Mouse (Mus musculus): ENCODE results near the gene Epor.

- no peak for TF ChIP-seq ZNF384 (IDR thresholded peaks at IDR 0.05; ENCODE audit: low read depth, low read length)
- TF ChIP-seq BHLHE40 (IDR thresholded peaks at IDR 0.05; ENCODE audit: low read depth, low read length): no peak
- TF ChIP-seq MEF2A (IDR thresholded peaks at IDR 0.05; ENCODE audit: borderline replicate concordance, low read depth, low read length): no peak
- no peak for TF ChIP-seq HCFC1 (IDR thresholded peaks at IDR 0.05; ENCODE audit: low read depth, low read length)
- no peak for TF ChIP-seq SIN3A (IDR thresholded peaks at IDR 0.05; ENCODE audit: low read length)
- no peak for TF ChIP-seq EP300 (IDR thresholded peaks at IDR 0.05; ENCODE audit: low read length)
- TF ChIP-seq UBTF (IDR thresholded peaks at IDR 0.05; ENCODE audit: low read depth, low read length): no peak
- no peak for TF ChIP-seq USF1 (IDR thresholded peaks at IDR 0.05; ENCODE audit: low read depth, low read length)
- no peak for TF ChIP-seq POLR2A (IDR thresholded peaks at IDR 0.05; ENCODE audit: low read depth, low read length)
- TF ChIP-seq RCOR1 (conservative IDR thresholded peaks at IDR 0.05; ENCODE audit: low read depth, low read length): no peak
Observed at GRCm38 (mm10) chr9:22001633-22002032, 38.3 kb upstream of the Epor start.
